Mouse (Mus musculus): Measurements from ENCODE around the gene Ddx24.

GRCm38 (mm10) chr12:103396751-103397150 lies 28.9 kb downstream of the Ddx24 start:
- TF ChIP-seq ZC3H11A (IDR thresholded peaks at IDR 0.05; ENCODE audit: borderline replicate concordance, low read depth, low read length) (no peak), CHD2 (IDR thresholded peaks at IDR 0.05; ENCODE audit: low read depth, low read length) (no peak), MAFK (IDR thresholded peaks at IDR 0.05; ENCODE audit: insufficient read depth, low read depth, low read length) (no peak), HCFC1 (IDR thresholded peaks at IDR 0.05; ENCODE audit: borderline replicate concordance, insufficient read depth, low read length) (no peak)

All from ES-E14 (cell line).